Mouse (Mus musculus) heart, adult 2 months (tissue): Measurements from ENCODE around the gene Trak2. TPM values are rescaled to one million over a fixed set of nuclear protein-coding genes. Genes with fewer than 3 reads are reported as not detected.

Experiments
- DNase-seq, 2 experiments: peaks; one replicate each; pipeline ENCODE4 v3.0.0; 2021
- H3K27ac ChIP-seq: fragments of 200-600 bp; 2 replicates; pipeline ENCODE4 v1.8.1; 2022
- H3K27me3 ChIP-seq: fragments of 200-500 bp; 2 replicates; pipeline ENCODE4 v1.6.1; 2012; ENCODE audit warnings: mild to moderate bottlenecking, low read length, inconsistent platforms, mixed read lengths; ENCODE audit not compliant: control insufficient read depth, insufficient read depth
- H3K36me3 ChIP-seq: fragments of 200-500 bp; 2 replicates; pipeline ENCODE4 v1.6.1; 2012; ENCODE audit warnings: low read length, inconsistent platforms; ENCODE audit not compliant: control insufficient read depth, insufficient read depth
- H3K4me1 ChIP-seq: fragments of 200-500 bp; 2 replicates; pipeline ENCODE4 v1.6.1; 2011; ENCODE audit warnings: low read length; ENCODE audit not compliant: control insufficient read depth, insufficient read depth
- H3K4me3 ChIP-seq: fragments of 200-600 bp; 2 replicates; pipeline ENCODE4 v1.8.1; 2022
- H3K79me2 ChIP-seq: fragments of 200-500 bp; replicated peaks from 2 replicates; pipeline ENCODE4 v1.6.1; 2012; ENCODE audit warnings: mild to moderate bottlenecking, inconsistent platforms, low read length, moderate library complexity, mixed read lengths; ENCODE audit not compliant: control insufficient read depth, insufficient read depth
- H3K9ac ChIP-seq: fragments of 200-500 bp; 2 replicates; pipeline ENCODE4 v1.6.1; 2012; ENCODE audit warnings: low read depth, mild to moderate bottlenecking, control low read depth, inconsistent platforms, low read length, mixed read lengths
- CTCF ChIP-seq: fragments of 200-600 bp; IDR thresholded peaks from 2 replicates; pipeline ENCODE4 v1.8.1; 2022; ENCODE audit warnings: antibody characterized with exemption, mild to moderate bottlenecking, moderate library complexity
- EP300 ChIP-seq: fragments of 200-500 bp; IDR thresholded peaks from 2 replicates; pipeline ENCODE4 v1.6.1; 2011; ENCODE audit warnings: low read depth, low read length, control low read depth; ENCODE audit not compliant: insufficient read depth
- POLR2A ChIP-seq: fragments of 200-500 bp; IDR thresholded peaks from 2 replicates; pipeline ENCODE4 v1.6.1; 2011; ENCODE audit warnings: mild to moderate bottlenecking, low read depth, low read length, control low read depth; ENCODE audit not compliant: insufficient read depth
- WGBS: fragments of 180-500 bp; shearing (Covaris S2); methylation state at CpG from one replicate; pipeline ENCODE4 v1.1.7; 2018; 5-methylcytosine and 5-hydroxymethylcytosine counted together
- intact Hi-C: fragments of 180-260 bp; cut with DNase I; formaldehyde crosslinking; loops from one replicate; pipeline ENCODE4 v1.15.1; 2025
- polyA plus RNA-seq: library from polyadenylated mRNA; depleted of rRNA; stranded (reverse); fragments of >200 nt; gene quantifications from 2 replicates; pipeline ENCODE4 v1.2.3, GENCODE M21; 2012
- total RNA-seq, 2 experiments: library from RNA; stranded (reverse); gene quantifications; 2 replicates each; pipeline ENCODE4 v1.2.3; 2021

The Trak2 gene
- total and polyA plus RNA-seq, 3 experiments, result 71.4 to 232 (median 179) TPM

DNA sequence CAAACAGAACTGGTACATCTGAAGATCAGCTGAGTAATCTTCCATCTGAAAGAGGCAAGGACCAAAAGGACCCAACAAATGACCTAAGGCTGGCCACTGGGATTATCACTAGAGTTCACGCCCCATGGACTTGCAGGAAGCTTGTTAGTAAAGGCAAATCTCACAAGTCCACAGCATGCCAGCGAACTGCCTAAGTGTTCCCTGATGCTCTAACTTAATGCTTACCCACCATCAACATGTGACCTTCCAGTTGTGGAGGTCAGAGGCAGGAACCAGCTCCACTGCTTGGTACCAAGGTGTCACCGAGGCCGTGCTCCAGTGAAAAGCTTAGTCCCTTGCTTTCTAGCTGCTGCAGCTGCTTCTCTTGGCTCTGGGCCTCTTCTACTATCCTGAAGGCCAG lies 21.4 kb downstream of the Trak2 start:
- H3K36me3 ChIP-seq, result peaks cover 35% of the 10 kb centered on the region
- no peak overlapping the region for H3K9ac ChIP-seq

DNA sequence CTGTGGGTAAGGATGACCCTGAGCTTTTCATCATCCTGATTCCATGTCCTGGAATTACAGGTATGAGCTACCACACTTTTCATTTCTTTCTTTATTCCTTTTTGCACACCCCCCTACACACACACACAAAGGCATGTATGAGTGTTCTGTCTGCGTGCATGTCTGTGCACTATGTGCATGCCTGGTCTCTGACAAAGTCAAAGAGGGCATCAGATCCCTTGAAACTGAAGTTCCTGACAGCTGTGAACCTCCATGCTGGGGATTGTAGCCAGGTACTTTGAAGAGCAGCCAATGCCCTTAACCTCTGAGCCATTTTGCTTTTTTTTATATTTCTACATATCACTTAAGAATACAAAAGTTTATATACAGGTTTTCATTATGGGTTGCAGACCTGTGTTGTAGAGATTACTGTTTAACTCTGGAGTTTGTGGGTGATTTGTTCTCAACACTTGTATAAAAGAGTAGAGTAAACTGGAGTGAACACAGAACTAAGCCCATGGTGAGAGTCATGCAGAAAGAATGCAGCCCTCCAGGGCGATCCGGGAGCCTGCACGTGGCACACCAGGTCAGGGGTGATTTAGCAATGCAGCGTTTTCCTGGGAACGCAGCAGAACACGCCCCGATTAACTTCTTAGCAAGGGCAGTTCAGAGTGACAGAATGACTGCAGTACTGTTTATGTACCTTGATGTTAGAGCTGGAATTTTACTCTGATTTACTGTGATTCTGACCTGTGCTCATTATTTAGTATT lies 22.2 kb downstream of the Trak2 start:
- Histone ChIP-seq H3K36me3 (peaks cover 40% of the 10 kb centered on the region), H3K27ac (peak overlapping the region; percentile 67), H3K9ac (peak overlapping the region; percentile 6; the same call in 1 of the 2 replicates), H3K4me1 (peaks cover 38% of the 10 kb centered on the region), H3K79me2 (peaks cover 10% of the 10 kb centered on the region), H3K4me3 (no peak overlapping the region), H3K27me3 (no peaks in the 10 kb centered on the region)
- WGBS, result 16% methylated on average over 8 of the region's 8 CpGs
- no peak for TF ChIP-seq POLR2A
- no peak for TF ChIP-seq CTCF
- 0 out of 2 replicates have a peak, but pooled peaks have one; percentile 38 for TF ChIP-seq EP300
- DNase-seq, result peak in 1 of 2 experiments; percentile 68
- intact Hi-C loops, result no loop called here

More for the DNA sequence above, 21.4 kb downstream of the Trak2 start:
- WGBS, result 58% methylated on average over 4 of the region's 4 CpGs
- Histone ChIP-seq H3K27ac (peak overlapping the region; percentile 67), H3K79me2 (peaks cover 8% of the 10 kb centered on the region), H3K4me1 (peaks cover 40% of the 10 kb centered on the region), H3K4me3 (no peak overlapping the region), H3K27me3 (no peaks in the 10 kb centered on the region)
- TF ChIP-seq EP300 (no peak), POLR2A (no peak), CTCF (no peak)
- intact Hi-C loops, result no loop called here
- DNase-seq, result no peak

DNA sequence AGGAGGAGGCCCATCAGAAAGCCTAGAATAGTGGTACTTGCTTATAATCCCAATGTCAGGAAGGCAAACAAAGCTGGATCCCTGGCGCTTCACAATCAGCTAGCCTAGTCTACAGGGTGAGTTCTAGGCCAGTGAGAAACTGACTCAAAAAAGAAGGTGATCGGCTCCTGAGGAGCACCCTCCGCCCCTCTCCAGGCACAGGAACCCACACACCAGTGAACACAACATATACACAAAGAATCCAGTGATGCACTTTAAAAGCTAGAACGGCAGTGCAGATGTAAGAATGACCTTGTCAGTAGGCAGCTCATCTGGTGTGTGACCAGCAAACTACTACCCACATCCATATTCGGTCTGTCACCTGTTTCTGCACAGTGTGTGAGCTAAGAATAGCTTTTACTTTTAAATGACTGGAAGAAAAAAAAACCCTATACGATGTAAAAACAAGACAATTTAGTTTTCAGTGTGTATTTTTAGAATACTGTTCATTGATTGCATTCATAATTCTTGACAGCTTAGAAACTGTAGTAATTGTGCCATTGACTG lies 23.6 kb downstream of the Trak2 start:
- no peak for TF ChIP-seq EP300
- no peak for TF ChIP-seq CTCF
- TF ChIP-seq POLR2A, result no peak
- H3K36me3 ChIP-seq, result peaks cover 41% of the 10 kb centered on the region
- H3K9ac ChIP-seq, result no peak overlapping the region
- WGBS, result 61% methylated on average over 6 of the region's 6 CpGs
- peaks cover 10% of the 10 kb centered on the region for H3K79me2 ChIP-seq
- intact Hi-C loops, result no loop called here
- DNase-seq, result no peak
- no peak overlapping the region for H3K4me3 ChIP-seq
- peaks cover 38% of the 10 kb centered on the region for H3K4me1 ChIP-seq
- H3K27ac ChIP-seq, result peak overlapping the region; percentile 67
- no peaks in the 10 kb centered on the region for H3K27me3 ChIP-seq

DNA sequence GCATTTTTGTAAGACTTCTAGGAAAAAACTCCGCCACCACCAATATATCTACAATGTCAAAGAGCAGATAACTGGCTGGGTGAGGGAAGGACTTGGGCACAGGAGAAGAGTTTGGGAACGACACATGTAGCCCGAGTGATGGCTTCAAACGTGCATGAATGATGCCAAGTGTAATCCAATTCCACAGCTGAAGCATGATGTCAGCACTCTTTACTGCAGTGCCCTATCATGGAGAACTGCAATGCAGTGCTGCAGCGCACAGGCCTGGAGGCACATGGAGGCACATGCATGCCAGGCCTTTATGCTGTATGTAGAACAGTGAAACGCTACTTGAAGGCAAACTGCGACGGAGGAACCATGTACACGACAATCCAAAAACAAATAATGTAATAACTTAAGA lies 26.5 kb downstream of the Trak2 start:
- no peak overlapping the region; the same call in 1 of the 2 replicates for H3K27ac ChIP-seq
- H3K36me3 ChIP-seq, result peaks cover 30% of the 10 kb centered on the region
- no peak for DNase-seq
- TF ChIP-seq EP300 (no peak), POLR2A (no peak), CTCF (no peak)
- intact Hi-C loops, result no loop called here
- H3K79me2 ChIP-seq, result peaks cover 5% of the 10 kb centered on the region
- 80% methylated on average over 9 of the region's 9 CpGs for WGBS
- H3K4me1 ChIP-seq, result peaks cover 17% of the 10 kb centered on the region
- no peaks in the 10 kb centered on the region for H3K27me3 ChIP-seq
- no peak overlapping the region for H3K4me3 ChIP-seq
- no peak overlapping the region for H3K9ac ChIP-seq

DNA sequence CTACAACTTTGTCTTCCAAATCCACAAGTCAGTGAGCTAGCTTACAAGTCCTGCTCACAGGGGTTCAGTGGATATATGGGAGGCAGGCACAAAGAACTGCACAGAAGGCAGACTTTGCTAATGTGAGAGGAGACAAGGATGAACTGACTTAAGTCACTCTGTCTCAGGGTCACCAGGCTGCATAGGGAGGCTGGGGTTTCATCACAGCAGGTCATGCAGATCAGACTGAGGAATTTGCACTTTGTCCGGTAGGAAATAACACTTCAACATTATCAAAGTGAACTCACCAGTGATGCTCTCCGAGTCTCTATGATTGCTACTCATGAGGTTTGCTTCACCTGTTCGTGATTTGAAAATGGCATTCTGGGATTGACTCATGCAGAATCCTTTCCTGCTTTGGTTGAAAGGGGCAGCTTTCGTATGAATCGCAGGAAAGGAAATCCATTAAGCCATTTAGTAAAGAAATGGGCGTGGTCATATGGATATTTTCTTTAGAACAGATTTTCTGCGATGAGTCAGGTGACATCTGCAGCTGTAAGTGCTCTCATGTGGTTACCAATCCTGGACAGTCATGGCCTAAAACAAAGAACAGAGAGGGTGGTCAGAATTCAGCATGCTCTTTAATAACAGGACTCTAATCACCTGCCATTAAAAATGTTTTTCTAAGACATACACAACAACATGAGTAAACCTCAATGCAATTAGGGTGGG lies 27.1 kb downstream of the Trak2 start:
- no peak overlapping the region for H3K9ac ChIP-seq
- TF ChIP-seq POLR2A (no peak), CTCF (no peak), EP300 (no peak)
- no peak overlapping the region for H3K4me3 ChIP-seq
- DNase-seq, result no peak
- whole genome bisulfite sequencing, result 50% methylated on average over 7 of the region's 7 CpGs
- peak overlapping the region; percentile 48 for H3K27ac ChIP-seq
- H3K36me3 ChIP-seq, result peaks cover 30% of the 10 kb centered on the region
- H3K79me2 ChIP-seq, result peaks cover 5% of the 10 kb centered on the region
- intact Hi-C loops, result no loop called here
- H3K27me3 ChIP-seq, result no peaks in the 10 kb centered on the region
- H3K4me1 ChIP-seq, result peaks cover 13% of the 10 kb centered on the region
